Mouse (Mus musculus) bone marrow, adult 2 months (tissue): Measurements from ENCODE around the gene Ctnna2.

Source experiments
- CTCF ChIP-seq: fragments of 200-500 bp; IDR thresholded peaks from 2 replicates; pipeline ENCODE4 v1.5.1; 2011; ENCODE audit warnings: low read length, control low read depth; ENCODE audit not compliant: control insufficient read depth, insufficient read depth
- POLR2A ChIP-seq: fragments of 200-500 bp; IDR thresholded peaks from 2 replicates; pipeline ENCODE4 v1.6.1; 2011; ENCODE audit warnings: low read depth, mild to moderate bottlenecking, control low read depth, low read length, borderline replicate concordance; ENCODE audit not compliant: control insufficient read depth

DNA sequence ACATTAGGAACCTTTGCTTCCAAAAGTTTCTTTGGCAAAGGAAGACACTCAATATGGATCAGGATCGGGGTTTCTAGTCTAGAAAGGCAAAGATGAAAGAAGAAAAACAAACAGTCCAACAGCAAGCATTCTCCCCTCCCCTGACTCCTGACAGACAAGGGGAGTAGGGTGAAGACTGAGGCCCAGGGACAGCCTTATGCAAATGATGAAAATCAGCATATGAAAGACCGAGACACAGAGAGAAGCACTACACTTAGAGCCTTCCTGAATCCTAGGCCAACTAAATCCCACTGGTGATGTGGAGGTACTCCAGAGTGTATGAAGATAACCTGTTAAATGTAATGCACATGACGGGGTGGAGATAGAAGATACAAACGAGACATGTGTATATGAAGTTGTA, 787.9 kb downstream of the Ctnna2 start:
- TF ChIP-seq CTCF (no peak), POLR2A (no peak)
